Mouse (Mus musculus): ENCODE measurements around the gene Dnaja2. TPM values are rescaled to one million over a fixed set of nuclear protein-coding genes. Genes with fewer than 3 reads are reported as not detected.

Gene Dnaja2
- polyA plus RNA-seq, 1 experiment = 32.9 TPM

GRCm38 (mm10) chr8:85496778-85497177 lies 58.4 kb downstream of the Dnaja2 start:
- 69% methylated on average over 4 of the region's 4 CpGs for WGBS
- TF ChIP-seq POLR2A (IDR thresholded peaks at IDR 0.05; ENCODE audit: low read depth, low read length) = no peak
- no peak overlapping the region for H3K27ac ChIP-seq (ENCODE audit: insufficient read depth, low read depth, low read length)

DNA sequence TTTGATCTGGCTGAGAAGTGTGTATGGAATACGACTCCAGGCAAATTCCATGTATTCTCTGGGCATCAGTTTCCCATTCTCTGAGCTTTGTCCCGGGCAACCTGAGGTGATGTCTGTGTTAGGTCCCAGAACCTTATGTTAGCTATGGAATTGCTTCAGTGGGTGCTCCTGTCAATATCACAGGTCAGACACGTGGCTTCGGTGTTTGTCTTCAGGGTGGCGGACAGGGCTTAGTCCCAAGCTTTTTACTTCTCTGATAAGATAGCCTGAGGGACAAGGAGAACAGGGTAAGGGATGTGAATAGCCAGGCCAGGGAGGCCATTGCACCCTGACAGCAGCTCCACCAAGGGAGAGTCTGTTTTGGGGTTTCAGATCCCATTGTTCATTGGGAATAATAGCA lies 59.0 kb downstream of the Dnaja2 start:
- no peak for DNase-seq
- 92% methylated on average over 5 of the region's 5 CpGs for WGBS
- H3K4me3 ChIP-seq (ENCODE audit: insufficient read depth, low read depth, low read length) = no peak overlapping the region
- TF ChIP-seq CTCF (conservative IDR thresholded peaks at IDR 0.05; ENCODE audit: insufficient read depth, insufficient read length, low read depth, low read length) (no peak), POLR2A (IDR thresholded peaks at IDR 0.05; ENCODE audit: low read depth, low read length) (no peak)
- H3K36me3 ChIP-seq (ENCODE audit: control insufficient read depth, insufficient read depth, low read length) = no peaks in the 10 kb centered on the region
- no peak overlapping the region for H3K27ac ChIP-seq (ENCODE audit: insufficient read depth, low read depth, low read length)
- no peaks in the 10 kb centered on the region for H3K27me3 ChIP-seq (replicated peaks; ENCODE audit: control insufficient read depth, insufficient read depth, low read length)
- H3K4me1 ChIP-seq (ENCODE audit: control insufficient read depth, insufficient read depth, low read length) = peaks cover 4% of the 10 kb centered on the region; the same call in 1 of the 2 replicates

More at GRCm38 (mm10) chr8:85496778-85497177, 58.4 kb downstream of the Dnaja2 start:
- Histone ChIP-seq H3K36me3 (ENCODE audit: control insufficient read depth, insufficient read depth, low read length) (no peaks in the 10 kb centered on the region), H3K27me3 (replicated peaks; ENCODE audit: control insufficient read depth, insufficient read depth, low read length) (no peaks in the 10 kb centered on the region), H3K4me3 (ENCODE audit: insufficient read depth, low read depth, low read length) (no peak overlapping the region), H3K4me1 (ENCODE audit: control insufficient read depth, insufficient read depth, low read length) (peaks cover 4% of the 10 kb centered on the region; the same call in 1 of the 2 replicates)
- DNase-seq = no peak

DNA sequence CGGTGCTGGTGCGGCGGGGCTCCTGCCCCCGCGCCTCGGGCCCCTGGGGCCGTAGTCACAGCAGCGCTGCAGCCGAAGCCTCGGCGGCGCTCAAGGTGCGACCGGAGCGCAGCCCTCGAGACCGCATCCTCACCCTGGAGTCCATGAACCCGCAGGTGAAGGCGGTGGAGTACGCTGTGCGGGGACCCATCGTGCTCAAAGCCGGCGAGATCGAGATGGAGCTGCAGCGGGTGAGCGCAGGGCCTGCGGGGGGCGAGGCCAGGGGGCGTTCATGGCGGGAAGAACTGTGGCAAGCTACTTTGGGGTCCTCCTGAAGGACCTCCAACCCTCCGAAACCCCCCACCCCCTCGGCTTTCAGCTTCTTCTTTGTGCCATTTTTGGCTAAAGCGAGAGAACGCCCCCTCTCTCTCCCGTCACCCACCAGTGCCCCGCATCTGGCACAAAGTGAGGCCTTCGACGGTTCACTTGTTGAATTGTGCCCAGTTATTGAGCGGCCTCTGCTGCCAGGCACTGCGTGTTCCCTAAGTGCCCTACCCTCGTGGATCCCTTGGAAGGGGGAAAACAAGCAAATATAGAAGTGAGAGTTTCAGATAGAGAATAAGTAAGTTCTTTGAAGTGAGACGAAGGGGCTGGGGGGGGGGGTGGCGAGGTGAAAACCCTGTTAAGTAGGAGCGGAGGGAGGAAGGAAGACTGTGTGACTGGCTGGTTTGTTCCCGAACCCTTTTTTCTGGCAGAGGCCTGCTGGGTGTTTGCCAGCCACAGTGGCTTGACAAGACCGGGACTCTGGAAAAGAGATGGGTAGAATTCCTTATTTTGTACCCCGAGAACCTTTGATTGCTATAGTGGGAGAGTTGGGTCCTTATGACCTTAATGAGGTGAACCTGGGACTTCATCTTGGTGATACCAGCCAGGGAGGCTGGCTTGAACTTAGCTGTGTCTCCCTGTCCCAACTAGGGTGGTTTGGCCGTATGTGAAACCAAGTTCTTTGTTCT lies 61.9 kb downstream of the Dnaja2 start:
- Histone ChIP-seq H3K4me3 (ENCODE audit: insufficient read depth, low read depth, low read length) (peak overlapping the region; percentile 99), H3K27me3 (replicated peaks; ENCODE audit: control insufficient read depth, insufficient read depth, low read length) (no peaks in the 10 kb centered on the region), H3K36me3 (ENCODE audit: control insufficient read depth, insufficient read depth, low read length) (no peaks in the 10 kb centered on the region), H3K27ac (ENCODE audit: insufficient read depth, low read depth, low read length) (no peak overlapping the region), H3K4me1 (ENCODE audit: control insufficient read depth, insufficient read depth, low read length) (peaks cover 4% of the 10 kb centered on the region; the same call in 1 of the 2 replicates)
- DNase-seq = peak; percentile 51
- TF ChIP-seq CTCF (conservative IDR thresholded peaks at IDR 0.05; ENCODE audit: insufficient read depth, insufficient read length, low read depth, low read length) = no peak; the same call in 1 of the 2 replicates
- no peak for TF ChIP-seq POLR2A (IDR thresholded peaks at IDR 0.05; ENCODE audit: low read depth, low read length)
- 7% methylated on average over 48 of the region's 49 CpGs for WGBS

DNA sequence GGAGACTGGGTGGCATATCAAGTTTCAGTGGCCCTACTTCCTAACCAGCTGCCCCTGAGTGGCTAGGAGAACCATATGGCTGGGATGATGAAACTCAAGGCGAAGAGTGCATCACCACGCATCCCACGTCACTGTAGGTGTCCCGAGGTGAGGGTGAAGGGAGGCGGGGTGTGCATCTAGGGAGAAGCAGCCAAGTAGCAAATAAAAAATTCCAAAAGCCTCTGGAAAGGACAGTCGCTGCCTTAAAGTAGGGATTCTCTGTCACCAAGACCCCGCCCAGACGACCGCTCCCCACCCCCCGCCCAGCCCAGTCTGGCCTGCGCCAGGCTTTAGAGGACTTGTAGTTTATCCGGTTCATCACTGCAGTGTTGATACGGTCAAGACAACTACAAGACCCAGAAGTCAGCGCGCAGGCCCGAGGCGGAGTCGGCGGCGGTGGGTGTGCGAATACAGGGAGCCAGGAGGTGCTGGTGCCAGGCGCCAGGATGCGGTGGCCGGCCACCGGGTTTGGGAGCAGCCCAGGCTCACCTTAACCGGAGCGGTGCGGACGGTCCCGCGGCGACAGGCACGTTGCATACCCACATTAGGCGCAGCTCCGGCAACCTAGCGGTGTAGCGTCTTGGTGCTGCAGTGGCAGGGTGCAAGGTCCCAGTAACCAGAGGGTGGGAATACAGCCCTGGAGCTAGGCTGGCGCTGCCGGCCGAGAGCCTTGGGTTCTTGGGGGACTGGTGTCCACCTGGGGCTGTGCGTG lies 62.8 kb downstream of the Dnaja2 start, which contains the start of gene Gpt2:
Gpt2 (plus strand) TSS at position 452 of the 751 bp plus-strand sequence.
- TF ChIP-seq CTCF (conservative IDR thresholded peaks at IDR 0.05; ENCODE audit: insufficient read depth, insufficient read length, low read depth, low read length) = no peak
- TF ChIP-seq POLR2A (IDR thresholded peaks at IDR 0.05; ENCODE audit: low read depth, low read length) = peak; percentile 38
- Histone ChIP-seq H3K27me3 (replicated peaks; ENCODE audit: control insufficient read depth, insufficient read depth, low read length) (no peaks in the 10 kb centered on the region), H3K4me1 (ENCODE audit: control insufficient read depth, insufficient read depth, low read length) (peaks cover 4% of the 10 kb centered on the region; the same call in 1 of the 2 replicates), H3K36me3 (ENCODE audit: control insufficient read depth, insufficient read depth, low read length) (no peaks in the 10 kb centered on the region), H3K27ac (ENCODE audit: insufficient read depth, low read depth, low read length) (peak within 1 kb of the TSS; percentile 52; the same call in 1 of the 2 replicates), H3K4me3 (ENCODE audit: insufficient read depth, low read depth, low read length) (peak within 1 kb of the TSS; percentile 99)
- DNase-seq = peak; percentile 98
- WGBS = under 1% methylated on average over 41 of the region's 41 CpGs

DNA sequence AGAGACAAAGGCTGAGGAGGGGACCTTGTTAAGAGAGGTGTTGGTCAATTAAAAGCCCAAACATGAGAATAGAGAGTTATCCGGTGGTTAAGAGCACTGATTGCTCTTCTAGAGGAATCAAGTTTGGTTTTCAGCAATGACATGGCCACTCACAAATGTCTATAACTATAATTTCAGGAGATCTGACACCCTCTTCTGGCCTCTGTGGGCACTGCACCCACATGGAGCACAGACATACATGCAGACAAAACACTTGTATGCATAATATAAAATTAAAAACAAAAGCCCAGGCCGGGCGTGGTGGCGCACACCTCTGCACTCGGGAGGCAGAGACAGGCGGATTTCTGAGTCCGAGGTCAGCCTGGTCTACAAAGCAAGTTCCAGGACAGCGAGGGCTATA lies 65.6 kb downstream of the Dnaja2 start:
- Histone ChIP-seq H3K36me3 (ENCODE audit: control insufficient read depth, insufficient read depth, low read length) (no peaks in the 10 kb centered on the region), H3K4me3 (ENCODE audit: insufficient read depth, low read depth, low read length) (no peak overlapping the region), H3K4me1 (ENCODE audit: control insufficient read depth, insufficient read depth, low read length) (peaks cover 4% of the 10 kb centered on the region; the same call in 1 of the 2 replicates), H3K27ac (ENCODE audit: insufficient read depth, low read depth, low read length) (no peak overlapping the region), H3K27me3 (replicated peaks; ENCODE audit: control insufficient read depth, insufficient read depth, low read length) (no peaks in the 10 kb centered on the region)
- 98% methylated on average over 8 of the region's 8 CpGs for WGBS
- peak; percentile 22; the same call in 1 of the 2 replicates for TF ChIP-seq CTCF (conservative IDR thresholded peaks at IDR 0.05; ENCODE audit: insufficient read depth, insufficient read length, low read depth, low read length)
- no peak for TF ChIP-seq POLR2A (IDR thresholded peaks at IDR 0.05; ENCODE audit: low read depth, low read length)
- no peak for DNase-seq

DNA sequence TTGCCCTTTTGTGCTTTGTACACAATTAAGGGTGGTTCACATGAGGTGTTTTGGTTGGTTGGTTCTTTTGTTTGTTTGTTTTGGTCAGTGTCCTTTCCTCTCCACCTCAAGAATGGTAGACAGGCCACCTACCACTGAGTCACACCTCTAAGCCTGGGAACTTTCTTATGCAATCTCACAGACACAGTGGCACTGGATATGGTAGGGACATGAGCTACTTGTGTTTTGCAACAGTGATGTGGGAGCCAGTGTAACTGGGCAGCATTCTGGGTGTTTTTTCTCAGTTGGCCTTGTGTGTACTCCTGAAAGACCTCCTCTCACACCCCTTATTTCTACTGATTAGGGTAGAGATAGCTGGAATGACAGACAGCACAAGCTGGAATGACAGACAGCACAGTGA lies 66.5 kb downstream of the Dnaja2 start:
- Histone ChIP-seq H3K27ac (ENCODE audit: insufficient read depth, low read depth, low read length) (no peak overlapping the region), H3K27me3 (replicated peaks; ENCODE audit: control insufficient read depth, insufficient read depth, low read length) (no peaks in the 10 kb centered on the region), H3K36me3 (ENCODE audit: control insufficient read depth, insufficient read depth, low read length) (no peaks in the 10 kb centered on the region), H3K4me3 (ENCODE audit: insufficient read depth, low read depth, low read length) (no peak overlapping the region), H3K4me1 (ENCODE audit: control insufficient read depth, insufficient read depth, low read length) (peaks cover 1% of the 10 kb centered on the region; the same call in 1 of the 2 replicates)
- peak; percentile 10 for DNase-seq
- no peak for TF ChIP-seq POLR2A (IDR thresholded peaks at IDR 0.05; ENCODE audit: low read depth, low read length)
- TF ChIP-seq CTCF (conservative IDR thresholded peaks at IDR 0.05; ENCODE audit: insufficient read depth, insufficient read length, low read depth, low read length) = no peak
